Mouse (Mus musculus): Measurements from ENCODE around the gene Ing2.

GRCm38 (mm10) chr8:47683994-47684393 is 8.6 kb upstream of the Ing2 start:
- TF ChIP-seq POLR2A (IDR thresholded peaks at IDR 0.05; ENCODE audit: insufficient read depth, low read depth, low read length) (no peak), CTCF (IDR thresholded peaks at IDR 0.05) (no peak), EP300 (IDR thresholded peaks at IDR 0.05; ENCODE audit: insufficient read depth, low read depth, low read length) (no peak)

All from heart, adult 2 months (tissue).